Mouse (Mus musculus) liver, adult 2 months (tissue): Measurements from ENCODE around the gene Gsg1l2. TPM values are rescaled to one million over a fixed set of nuclear protein-coding genes. Genes with fewer than 3 reads are reported as not detected.

ENCODE experiments used
- DNase-seq: peaks from one replicate; pipeline ENCODE4 v3.0.0-alpha.2; 2011; ENCODE audit warnings: low read depth, low spot score; ENCODE audit errors: extremely low read depth
- H3K27ac ChIP-seq: fragments of 200-500 bp; replicated peaks from 2 replicates; pipeline ENCODE4 v1.5.1; 2012; ENCODE audit warnings: low read depth, mild to moderate bottlenecking, control low read depth, inconsistent platforms, low read length; ENCODE audit not compliant: insufficient read depth
- H3K27me3 ChIP-seq: fragments of 200-500 bp; 2 replicates; pipeline ENCODE4 v1.6.1; 2012; ENCODE audit warnings: mild to moderate bottlenecking, moderate library complexity, low read length, inconsistent platforms; ENCODE audit not compliant: control insufficient read depth, insufficient read depth
- H3K36me3 ChIP-seq: fragments of 200-500 bp; 2 replicates; pipeline ENCODE4 v1.6.1; 2012; ENCODE audit warnings: low read length, inconsistent platforms; ENCODE audit not compliant: control insufficient read depth, insufficient read depth
- H3K4me1 ChIP-seq: fragments of 200-500 bp; 2 replicates; pipeline ENCODE4 v1.6.1; 2011; ENCODE audit warnings: low read length; ENCODE audit not compliant: control insufficient read depth, insufficient read depth
- H3K4me3 ChIP-seq: fragments of 200-500 bp; 2 replicates; pipeline ENCODE4 v1.5.1; 2011; ENCODE audit warnings: low read depth, mild to moderate bottlenecking, control low read depth, low read length, moderate library complexity; ENCODE audit not compliant: insufficient read depth
- H3K79me2 ChIP-seq: fragments of 200-500 bp; 2 replicates; pipeline ENCODE4 v1.6.1; 2012; ENCODE audit warnings: inconsistent platforms, mild to moderate bottlenecking, low read length, moderate library complexity; ENCODE audit not compliant: control insufficient read depth, insufficient read depth
- H3K9ac ChIP-seq: fragments of 200-500 bp; 2 replicates; pipeline ENCODE4 v1.6.1; 2012; ENCODE audit warnings: low read depth, mild to moderate bottlenecking, control low read depth, inconsistent platforms, low read length
- CTCF ChIP-seq: fragments of 200-500 bp; IDR thresholded peaks from 2 replicates; pipeline ENCODE4 v1.5.1; 2011; ENCODE audit warnings: low read depth, low read length, control low read depth
- POLR2A ChIP-seq: fragments of 200-500 bp; IDR thresholded peaks from 2 replicates; pipeline ENCODE4 v1.6.1; 2011; ENCODE audit warnings: low read length, control low read depth; ENCODE audit not compliant: insufficient read depth; ENCODE audit errors: extremely low read depth
- WGBS: fragments of 180-500 bp; shearing (Covaris S2); methylation state at CpG from one replicate; pipeline ENCODE4 v1.1.7; 2018; 5-methylcytosine and 5-hydroxymethylcytosine counted together
- polyA plus RNA-seq: library from polyadenylated mRNA; depleted of rRNA; stranded (reverse); fragments of >200 nt; gene quantifications from 2 replicates; pipeline ENCODE4 v1.2.3, GENCODE M21; 2012; rRNA removed
- total RNA-seq: library from RNA; depleted of rRNA; stranded (reverse); fragments of >200 nt; gene quantifications from 2 replicates; pipeline ENCODE4 v1.2.3, GENCODE M21; 2014; rRNA removed

Gene Gsg1l2
- not detected in 2 replicates for total RNA-seq
- polyA plus RNA-seq, result not detected in 2 replicates

- TF ChIP-seq CTCF, result no peak
- no peak for TF ChIP-seq POLR2A
- H3K27me3 ChIP-seq, result no peaks in the 10 kb centered on the region
- no peak within 1 kb of the TSS for H3K4me3 ChIP-seq
- no peak for DNase-seq
- no peak within 1 kb of the TSS for H3K27ac ChIP-seq
- no peaks in the 10 kb centered on the region for H3K79me2 ChIP-seq
- no peaks in the 10 kb centered on the region for H3K36me3 ChIP-seq
- 81% methylated on average over 12 of the region's 12 CpGs for WGBS
- H3K9ac ChIP-seq, result no peak within 1 kb of the TSS
- H3K4me1 ChIP-seq, result no peaks in the 10 kb centered on the region
Measured at GRCm38 (mm10) chr11:67774379-67774778, at the start of gene Gsg1l2. Gsg1l2 (plus strand) TSS chr11:67774608.

GRCm38 (mm10) chr11:67727095-67727494 lies 47.3 kb upstream of the Gsg1l2 start:
- 75% methylated on average over 6 of the region's 6 CpGs for WGBS
- Histone ChIP-seq H3K4me3 (no peak overlapping the region), H3K27me3 (no peaks in the 10 kb centered on the region), H3K27ac (no peak overlapping the region), H3K79me2 (no peaks in the 10 kb centered on the region), H3K4me1 (no peaks in the 10 kb centered on the region), H3K36me3 (no peaks in the 10 kb centered on the region), H3K9ac (no peak overlapping the region)
- no peak for DNase-seq
- no peak for TF ChIP-seq CTCF
- no peak for TF ChIP-seq POLR2A

GRCm38 (mm10) chr11:67728726-67729125 lies 45.7 kb upstream of the Gsg1l2 start:
- Histone ChIP-seq H3K4me3 (no peak overlapping the region), H3K36me3 (no peaks in the 10 kb centered on the region), H3K4me1 (no peaks in the 10 kb centered on the region), H3K27ac (no peak overlapping the region), H3K9ac (no peak overlapping the region), H3K27me3 (no peaks in the 10 kb centered on the region), H3K79me2 (no peaks in the 10 kb centered on the region)
- DNase-seq, result no peak
- TF ChIP-seq CTCF (no peak), POLR2A (no peak)

- Histone ChIP-seq H3K27ac (no peak overlapping the region), H3K9ac (no peak overlapping the region), H3K4me3 (no peak overlapping the region), H3K79me2 (no peaks in the 10 kb centered on the region), H3K4me1 (no peaks in the 10 kb centered on the region), H3K36me3 (no peaks in the 10 kb centered on the region), H3K27me3 (no peaks in the 10 kb centered on the region)
- WGBS, result 96% methylated on average over 2 of the region's 2 CpGs
- no peak for DNase-seq
- TF ChIP-seq POLR2A, result no peak
- no peak for TF ChIP-seq CTCF
Measured at GRCm38 (mm10) chr11:67731056-67731455, 43.4 kb upstream of the Gsg1l2 start.

GRCm38 (mm10) chr11:67733726-67734125 lies 40.7 kb upstream of the Gsg1l2 start:
- no peaks in the 10 kb centered on the region for H3K27me3 ChIP-seq
- WGBS, result 80% methylated on average over 1 of the region's 1 CpGs

GRCm38 (mm10) chr11:67734597-67734996 lies 39.8 kb upstream of the Gsg1l2 start:
- Histone ChIP-seq H3K27ac (no peak overlapping the region), H3K79me2 (no peaks in the 10 kb centered on the region), H3K4me1 (no peaks in the 10 kb centered on the region), H3K9ac (no peak overlapping the region), H3K27me3 (no peaks in the 10 kb centered on the region), H3K36me3 (no peaks in the 10 kb centered on the region), H3K4me3 (no peak overlapping the region)
- no peak for DNase-seq
- no peak for TF ChIP-seq CTCF
- TF ChIP-seq POLR2A, result no peak
- 79% methylated on average over 3 of the region's 3 CpGs for WGBS

More at GRCm38 (mm10) chr11:67733726-67734125, 40.7 kb upstream of the Gsg1l2 start:
- no peak overlapping the region for H3K4me3 ChIP-seq
- no peaks in the 10 kb centered on the region for H3K36me3 ChIP-seq
- H3K79me2 ChIP-seq, result no peaks in the 10 kb centered on the region
- H3K9ac ChIP-seq, result no peak overlapping the region
- DNase-seq, result no peak
- no peak overlapping the region for H3K27ac ChIP-seq
- H3K4me1 ChIP-seq, result no peaks in the 10 kb centered on the region
- TF ChIP-seq CTCF, result no peak
- no peak for TF ChIP-seq POLR2A
